Mouse (Mus musculus) megakaryocyte-erythroid progenitor cell, adult 5-6 weeks (primary cell): ENCODE data around the gene Ppp1r8. TPM values are rescaled to one million over a fixed set of nuclear protein-coding genes. Genes with fewer than 3 reads are reported as not detected.
"Not testable (repeated sequence)": the region's sequence is repeated elsewhere in the genome, so short reads cannot be mapped to it uniquely, and the experiment has no call there.

Experiments used
- ATAC-seq: replicated peaks from 2 replicates; pipeline ENCODE4 v1.8.0; 2016; ENCODE audit warnings: mild to moderate bottlenecking, inconsistent platforms; ENCODE audit not compliant: severe bottlenecking, poor library complexity, low FRiP score, low TSS enrichment
- total RNA-seq, 2 experiments: library from RNA; stranded (forward) in 1 of 2; stranded (reverse) in 1 of 2; fragments of 200-1000, 215-1000 nt in 1 of 2; fragments of >200 nt in 1 of 2; fragmentation: Nextera tagmentation in 1 of 2; gene quantifications; 2 replicates each; pipeline ENCODE4 v1.2.3; 2014 to 2017

The Ppp1r8 gene
- total RNA-seq, 2 experiments from 2014 or later, result 67.6 to 88.5 TPM

DNA sequence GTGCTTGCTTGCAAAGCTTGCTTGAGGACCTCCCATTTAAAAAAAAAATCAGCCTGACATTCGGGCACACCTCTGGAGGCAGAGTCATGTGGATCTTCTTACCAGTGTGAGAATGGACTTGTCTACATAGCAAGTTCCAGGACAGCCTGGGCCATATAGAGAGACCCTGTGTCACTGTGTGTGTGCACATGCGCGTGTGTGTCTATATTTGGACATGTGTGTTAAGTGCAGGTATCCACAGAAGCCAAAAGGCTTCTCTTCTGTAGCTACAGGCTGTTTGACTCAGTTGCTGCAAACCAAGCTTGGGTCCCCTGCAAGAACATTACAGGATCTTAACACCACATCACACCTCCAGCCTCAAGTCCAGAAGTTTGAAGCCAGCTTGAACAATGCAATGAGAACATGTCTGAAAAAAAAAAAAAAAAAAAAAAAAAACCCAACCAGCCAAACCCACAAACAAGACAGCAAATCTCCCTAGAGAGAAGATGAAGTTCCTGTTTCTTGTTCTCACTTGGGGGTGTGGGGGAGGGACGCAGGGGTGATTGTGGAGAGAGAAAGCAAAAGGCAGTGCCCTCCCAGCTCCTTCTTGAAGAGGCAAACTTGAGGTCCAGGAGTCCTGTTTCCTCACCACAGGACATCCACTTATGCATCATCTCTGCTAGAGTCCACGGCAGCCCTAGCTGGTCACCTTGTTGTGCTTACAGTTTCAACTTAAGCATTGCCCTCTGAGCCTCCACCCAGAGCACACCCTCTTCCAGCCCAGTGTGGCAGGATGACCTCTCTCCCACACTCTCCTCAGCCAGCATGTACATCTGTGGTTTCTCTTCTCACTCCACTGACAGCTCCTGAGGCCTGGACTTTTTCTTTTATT is 35.0 kb downstream of the Ppp1r8 start:
- ATAC-seq, result no peak

DNA sequence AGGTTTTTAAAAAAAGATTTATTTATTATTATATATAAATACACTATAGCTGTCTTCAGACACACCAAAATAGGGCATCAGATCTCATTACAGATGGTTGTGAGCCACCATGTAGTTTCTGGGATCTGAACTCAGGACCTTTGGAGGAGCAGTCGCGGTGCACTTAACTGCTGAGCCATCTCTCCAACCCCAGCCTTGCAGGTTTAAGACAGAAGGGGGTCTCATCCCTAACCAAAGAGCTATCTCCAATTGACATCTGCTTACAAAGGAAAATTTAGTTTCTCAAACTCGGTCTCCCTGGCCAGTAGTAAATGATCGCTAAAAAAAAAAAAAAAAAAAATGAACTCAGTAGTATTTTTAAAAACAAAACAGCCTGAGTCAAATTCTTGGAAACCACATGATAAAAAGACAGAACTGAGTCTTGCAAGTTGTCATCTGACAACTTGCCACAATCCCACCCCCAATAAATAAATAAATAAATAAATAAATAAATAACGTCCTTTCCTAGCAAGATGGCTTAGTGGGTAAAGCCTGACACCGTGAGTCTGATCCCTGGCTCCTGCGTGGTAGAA is 36.3 kb downstream of the Ppp1r8 start:
- no peak for ATAC-seq

DNA sequence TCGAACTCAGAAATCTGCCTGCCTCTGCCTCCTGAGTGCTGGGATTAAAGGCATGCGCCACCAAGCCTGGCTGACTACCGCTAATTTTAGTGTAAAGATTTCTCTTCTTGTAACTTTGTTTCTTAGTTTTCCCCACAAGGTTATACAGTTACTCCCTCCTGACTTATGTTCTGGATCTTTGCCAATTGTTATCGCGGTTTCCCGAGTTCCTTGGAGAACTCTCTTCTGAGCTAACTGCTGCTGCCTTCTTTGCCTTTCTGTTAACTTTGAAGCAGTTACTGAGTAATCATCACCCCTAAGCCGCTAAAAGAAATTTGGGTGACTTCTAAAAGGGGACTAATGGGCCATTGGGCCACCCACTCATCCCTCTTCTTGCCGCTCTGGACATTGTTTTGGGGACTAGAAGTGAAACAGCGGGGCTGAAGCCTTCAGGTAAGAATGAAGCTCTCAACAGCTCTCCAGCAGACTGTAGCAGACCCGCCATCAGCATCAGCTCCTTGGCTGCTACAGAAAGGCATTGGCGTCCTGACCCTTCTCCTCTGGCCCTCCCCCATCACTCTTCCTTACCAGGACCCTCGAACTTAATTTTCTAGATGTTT is 37.3 kb downstream of the Ppp1r8 start:
- ATAC-seq, result 0 out of 2 replicates have a peak, but pooled peaks have one; percentile 27

DNA sequence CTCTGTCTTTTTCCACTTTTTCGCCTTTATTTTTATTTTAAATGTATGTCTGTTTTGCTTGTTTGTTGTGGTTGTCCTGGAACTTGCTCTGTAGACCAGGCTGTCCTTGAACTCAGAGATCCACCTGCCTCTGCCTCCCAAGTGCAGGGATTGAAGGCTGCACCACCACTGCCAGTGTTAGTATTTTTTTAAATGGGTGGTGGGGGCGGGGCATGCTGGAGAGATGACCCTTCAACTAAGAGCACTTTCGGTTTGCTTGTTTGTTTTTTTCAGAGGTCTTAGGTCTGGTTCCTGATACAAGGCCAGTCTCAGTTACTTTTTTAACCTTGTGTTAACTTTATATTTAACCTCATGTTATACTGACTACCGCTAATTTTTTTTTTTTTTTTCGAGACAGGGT is 37.8 kb downstream of the Ppp1r8 start:
- ATAC-seq, result no peak

DNA sequence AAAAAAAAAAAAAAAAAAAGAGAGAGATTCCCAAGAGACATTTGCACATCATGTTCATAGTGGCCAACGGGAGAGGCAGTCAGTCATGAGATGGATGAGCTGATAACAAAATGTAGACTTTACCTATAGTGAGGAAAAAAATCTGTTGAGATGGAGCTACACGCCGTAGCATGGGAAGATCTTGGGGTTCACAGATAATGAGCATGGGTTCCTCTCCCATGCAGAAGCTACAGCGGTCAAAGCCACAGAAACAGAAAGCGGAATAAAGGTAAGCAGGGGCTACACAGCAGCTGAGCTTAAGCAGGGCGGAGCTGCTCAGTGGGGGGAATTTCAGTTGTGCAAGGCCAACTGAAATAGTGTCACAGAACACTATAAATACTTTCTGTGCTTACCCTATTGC is 38.6 kb downstream of the Ppp1r8 start:
- ATAC-seq, result no peak

DNA sequence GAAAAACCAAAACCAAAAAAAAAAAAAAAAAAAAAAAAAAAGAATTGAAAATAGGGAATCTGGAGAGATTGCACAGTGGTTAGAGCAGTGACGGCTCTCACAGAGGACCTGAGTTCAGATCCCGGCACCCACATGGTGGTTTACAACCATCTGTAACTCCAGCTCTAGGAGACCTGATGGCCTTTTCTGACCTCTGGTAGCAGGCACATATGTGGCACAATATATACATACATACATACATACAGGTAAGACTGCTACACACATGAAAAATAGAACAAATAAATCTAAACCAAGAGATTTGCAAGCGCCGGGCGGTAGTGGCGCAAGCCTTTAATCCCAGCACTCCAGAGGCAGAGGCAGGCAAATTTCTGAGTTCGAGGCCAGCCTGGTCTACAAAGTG is 39.1 kb downstream of the Ppp1r8 start:
- ATAC-seq, result no peak

DNA sequence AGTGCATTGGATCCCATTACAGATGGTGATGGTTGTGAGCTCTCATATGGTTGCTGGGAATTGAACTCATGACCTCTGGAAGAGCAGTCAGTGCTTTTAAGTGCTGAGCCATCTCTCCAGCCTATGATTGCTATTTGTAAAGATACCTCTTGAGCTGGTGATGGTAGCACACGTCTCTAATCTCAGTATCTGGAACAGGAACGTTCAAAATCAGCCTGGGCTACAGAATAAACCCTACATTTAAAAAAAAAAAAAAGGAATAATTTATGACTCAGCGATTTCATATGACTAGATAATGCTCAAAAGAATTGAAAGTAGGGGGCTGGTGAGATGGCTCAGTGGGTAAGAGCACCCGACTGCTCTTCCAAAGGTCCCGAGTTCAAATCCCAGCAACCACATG is 39.8 kb downstream of the Ppp1r8 start:
- no peak for ATAC-seq

DNA sequence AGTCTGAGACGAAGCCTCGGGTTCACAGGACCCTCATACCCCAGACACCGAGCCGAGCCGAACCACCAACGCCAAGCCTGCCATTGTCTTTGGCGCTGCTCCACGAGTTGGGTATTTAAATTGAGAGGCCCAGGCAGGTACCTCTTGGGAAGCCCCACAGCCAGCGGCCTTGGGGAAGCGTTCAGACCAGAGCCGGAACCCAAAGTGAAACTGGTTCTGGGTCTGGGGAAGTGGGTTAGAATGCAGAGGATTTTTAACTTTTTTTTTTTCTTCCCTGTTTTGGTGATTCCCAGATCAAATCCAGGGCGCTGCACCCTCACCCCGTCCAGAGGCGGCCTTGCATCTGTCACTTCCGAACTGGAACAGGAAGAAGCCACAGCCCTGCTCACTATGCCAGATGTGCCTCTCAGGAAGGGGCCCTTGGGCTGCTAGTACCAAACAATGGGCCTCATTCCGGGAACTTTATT is 40.8 kb downstream of the Ppp1r8 start:
- ATAC-seq, result peak; percentile 22; the same call in 1 of the 2 replicates

DNA sequence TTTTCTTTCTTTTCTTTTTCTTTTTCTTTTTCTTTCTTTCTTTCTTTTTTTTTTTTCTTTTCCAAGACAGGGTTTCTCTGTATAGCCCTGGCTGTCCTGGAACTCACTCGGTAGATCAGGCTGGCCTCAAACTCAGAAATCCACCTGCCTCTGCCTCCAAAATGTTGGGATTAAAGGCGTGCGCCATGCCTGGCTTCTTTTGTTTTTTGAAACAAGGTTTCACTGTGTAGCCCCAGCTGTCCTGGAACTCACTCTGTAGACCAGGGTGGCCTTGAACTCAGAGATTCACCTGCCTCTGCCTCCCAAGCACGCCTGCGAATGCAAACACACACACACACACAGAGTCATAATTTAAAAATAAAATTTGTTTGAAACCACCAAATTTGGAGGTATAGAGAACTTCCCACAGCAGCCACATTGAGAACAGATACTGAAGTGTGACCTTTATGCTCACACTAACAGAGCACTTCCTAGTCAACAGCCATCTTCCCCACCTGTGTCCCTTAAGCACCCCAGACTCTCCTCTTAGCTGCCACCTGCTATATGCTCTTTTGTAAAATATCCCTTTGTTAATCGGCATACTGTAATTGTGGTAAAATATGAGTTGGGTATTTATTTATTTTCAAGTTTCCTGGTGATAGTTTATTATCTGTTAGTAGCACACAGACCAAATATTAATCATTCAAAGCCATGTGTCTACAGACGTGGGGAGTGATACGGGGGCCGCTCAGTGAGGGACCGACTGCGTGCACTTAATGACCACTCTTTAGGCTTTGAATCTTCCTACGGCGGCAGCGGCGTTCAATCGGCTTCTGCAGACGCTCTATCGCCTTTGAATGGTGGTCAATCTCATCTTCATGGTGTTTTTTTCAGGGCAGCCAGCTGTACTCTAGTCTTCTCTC is 41.5 kb downstream of the Ppp1r8 start:
- ATAC-seq, result peak; percentile 79

DNA sequence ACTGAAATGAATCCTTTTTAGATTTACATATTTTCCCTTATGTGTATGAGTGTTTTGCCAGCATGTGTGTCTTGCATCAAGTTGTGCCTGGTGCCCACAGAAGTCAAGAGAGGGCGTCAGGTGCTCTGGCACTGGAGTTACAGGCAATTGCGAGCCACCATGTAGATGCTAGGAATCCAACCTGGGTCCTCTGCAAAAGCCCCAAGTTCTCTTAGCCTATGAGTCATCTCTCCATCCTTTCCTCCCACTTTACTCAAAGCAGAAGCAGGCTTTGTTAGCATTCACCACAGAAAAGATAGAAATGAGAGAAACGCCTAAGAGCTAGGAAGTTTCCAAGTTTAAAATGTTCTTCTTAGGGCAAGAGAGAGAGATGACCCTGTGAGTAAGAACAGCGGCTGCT is 43.1 kb downstream of the Ppp1r8 start:
- no peak for ATAC-seq

DNA sequence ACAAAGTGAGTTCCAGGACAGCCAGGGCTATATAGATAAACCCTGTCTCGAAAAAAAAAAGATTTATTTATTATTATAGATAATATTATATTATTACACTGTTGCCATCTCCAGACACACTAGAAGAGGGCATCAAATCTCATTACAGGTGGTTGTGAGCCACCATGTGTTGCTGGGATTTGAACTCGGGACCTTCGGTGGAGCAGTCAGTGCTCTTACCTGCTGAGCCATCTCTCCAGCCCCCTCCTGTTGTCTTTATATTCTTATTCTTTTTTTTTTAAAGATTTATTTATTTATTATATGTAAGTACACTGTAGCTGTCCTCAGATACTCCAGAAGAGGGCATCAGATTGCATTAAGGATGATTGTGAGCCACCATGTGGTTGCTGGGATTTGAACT is 44.3 kb downstream of the Ppp1r8 start:
- not testable (repeated sequence) for ATAC-seq

DNA sequence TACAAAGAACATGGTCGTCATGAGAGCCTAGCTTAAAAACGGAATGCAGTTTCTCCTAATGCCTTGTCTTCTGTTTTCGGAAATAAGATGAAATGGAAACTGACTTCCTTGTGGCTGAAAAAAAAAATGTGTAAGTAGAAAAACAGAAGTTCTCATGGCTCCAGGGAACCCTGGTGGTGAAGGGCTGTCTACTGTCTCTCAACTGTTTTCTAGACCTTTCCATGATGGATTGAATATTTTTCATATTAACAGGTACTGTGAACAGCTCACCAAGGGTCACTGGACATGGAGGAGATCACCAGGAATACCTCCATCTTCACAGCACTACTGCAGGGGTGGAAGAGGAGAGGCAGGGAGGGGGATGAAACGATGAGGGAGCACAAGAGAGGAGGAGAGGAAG is 44.9 kb downstream of the Ppp1r8 start:
- ATAC-seq, result no peak

DNA sequence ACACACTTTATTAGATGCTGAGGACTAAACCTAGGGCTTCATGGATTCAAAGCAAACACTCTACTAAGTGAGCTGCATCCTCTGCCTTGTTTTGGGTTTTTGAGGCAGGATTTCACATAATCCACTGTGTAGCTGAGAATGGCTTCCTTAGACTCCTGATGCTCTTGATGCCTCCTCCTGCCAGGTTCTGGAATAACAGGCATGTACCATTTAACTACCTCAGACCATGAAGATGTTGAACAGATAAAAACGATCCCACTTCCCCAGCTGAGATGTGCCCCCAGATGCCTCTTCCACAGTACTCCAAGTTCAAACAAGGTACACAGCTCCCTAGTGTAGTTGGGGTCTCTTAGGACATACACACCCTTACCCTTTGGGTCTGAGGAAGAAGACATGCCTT is 45.5 kb downstream of the Ppp1r8 start:
- ATAC-seq, result no peak

DNA sequence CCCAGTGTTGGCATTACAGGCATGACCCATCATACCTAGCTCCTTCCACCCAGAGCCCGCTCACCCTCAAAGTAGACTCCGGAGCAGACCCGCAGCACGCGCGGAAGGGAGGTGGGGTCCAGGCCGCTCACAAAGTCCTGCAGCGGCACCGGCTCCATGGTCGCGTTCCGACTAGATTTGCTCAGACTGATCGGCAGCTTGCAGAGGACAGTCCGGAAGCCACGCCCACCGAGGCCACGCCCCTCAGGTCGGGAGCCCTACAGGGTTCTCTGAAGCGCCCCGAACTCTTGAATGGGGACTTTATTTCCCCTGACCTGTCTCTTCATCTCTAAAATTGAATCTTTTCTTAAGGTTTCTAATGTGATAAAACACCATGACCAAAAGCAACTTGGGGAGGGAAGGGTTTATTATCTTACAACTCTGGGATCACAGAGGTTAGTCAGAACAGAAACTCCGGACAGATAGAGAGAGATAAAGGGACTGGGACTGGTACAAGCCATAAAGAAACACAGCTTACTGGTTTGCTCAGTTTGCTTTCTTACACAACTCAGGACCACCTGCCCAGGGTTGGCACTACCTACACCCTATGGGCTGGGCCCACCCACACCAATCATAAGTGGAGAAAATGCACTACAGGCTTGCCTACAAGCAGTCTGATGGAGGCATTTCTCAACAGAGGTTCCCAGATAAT is 46.6 kb downstream of the Ppp1r8 start, which contains the start of gene Themis2:
TSS of gene Themis2 (minus strand) at position 192 of the 691 bp plus-strand sequence.
- ATAC-seq, result peak; percentile 82

DNA sequence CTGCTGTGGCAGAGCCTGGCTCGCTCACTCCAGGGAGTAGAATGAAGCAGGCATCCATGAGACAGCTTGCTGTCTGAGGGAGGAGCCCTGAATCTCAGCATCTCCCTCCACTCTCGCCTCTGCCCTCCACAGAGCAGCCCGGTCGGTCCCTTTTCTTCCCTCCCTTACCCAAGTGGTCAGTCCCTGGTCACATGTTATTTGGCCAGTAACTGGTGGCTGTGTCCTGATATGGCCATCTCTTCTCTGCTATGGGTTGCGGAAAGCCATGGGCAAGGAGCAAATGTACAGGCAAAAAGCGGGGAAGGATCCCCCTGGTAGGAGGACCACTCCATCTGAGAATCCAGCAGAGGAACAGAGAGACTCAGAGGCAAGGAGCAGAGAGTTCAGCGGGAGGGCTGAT is 47.8 kb downstream of the Ppp1r8 start:
- no peak for ATAC-seq

DNA sequence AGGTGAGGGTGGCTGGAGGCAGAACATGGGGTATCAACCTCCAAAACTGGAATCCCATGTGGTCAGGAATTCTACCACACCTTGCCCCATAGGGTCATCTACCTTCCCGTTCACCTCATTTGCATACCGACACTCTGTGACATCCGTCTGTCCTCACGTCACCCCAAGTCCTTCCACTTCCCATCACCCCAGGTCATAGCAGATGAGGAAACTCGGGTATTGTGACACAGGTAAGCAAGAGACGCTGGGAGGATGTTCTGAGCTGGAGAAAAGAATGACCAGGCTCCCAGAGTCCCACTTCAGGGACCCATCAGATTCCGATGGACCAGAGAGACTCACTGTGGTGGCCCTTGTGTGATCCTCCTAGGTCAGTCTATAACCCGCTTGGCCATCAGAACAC is 48.2 kb downstream of the Ppp1r8 start:
- ATAC-seq, result no peak

DNA sequence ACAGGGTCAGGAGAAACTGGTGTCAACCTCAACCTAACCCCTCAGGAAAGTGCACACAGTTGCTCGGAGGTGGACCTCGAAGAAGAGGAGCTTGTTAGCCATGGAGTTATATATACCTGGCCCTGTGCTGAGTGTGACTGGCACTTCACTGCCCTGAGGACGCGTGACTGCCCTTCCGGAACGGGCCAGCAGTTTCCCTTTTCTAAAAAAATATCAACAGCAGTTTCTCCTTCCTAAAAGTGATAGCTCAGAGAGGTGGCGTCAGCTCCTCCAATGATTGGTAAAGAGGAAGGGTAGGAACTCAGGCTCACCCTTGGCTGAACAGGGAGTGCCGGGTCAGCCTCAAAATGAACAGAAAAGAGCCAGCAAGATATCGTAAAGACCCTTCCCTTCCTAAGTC is 48.9 kb downstream of the Ppp1r8 start:
- ATAC-seq, result no peak

DNA sequence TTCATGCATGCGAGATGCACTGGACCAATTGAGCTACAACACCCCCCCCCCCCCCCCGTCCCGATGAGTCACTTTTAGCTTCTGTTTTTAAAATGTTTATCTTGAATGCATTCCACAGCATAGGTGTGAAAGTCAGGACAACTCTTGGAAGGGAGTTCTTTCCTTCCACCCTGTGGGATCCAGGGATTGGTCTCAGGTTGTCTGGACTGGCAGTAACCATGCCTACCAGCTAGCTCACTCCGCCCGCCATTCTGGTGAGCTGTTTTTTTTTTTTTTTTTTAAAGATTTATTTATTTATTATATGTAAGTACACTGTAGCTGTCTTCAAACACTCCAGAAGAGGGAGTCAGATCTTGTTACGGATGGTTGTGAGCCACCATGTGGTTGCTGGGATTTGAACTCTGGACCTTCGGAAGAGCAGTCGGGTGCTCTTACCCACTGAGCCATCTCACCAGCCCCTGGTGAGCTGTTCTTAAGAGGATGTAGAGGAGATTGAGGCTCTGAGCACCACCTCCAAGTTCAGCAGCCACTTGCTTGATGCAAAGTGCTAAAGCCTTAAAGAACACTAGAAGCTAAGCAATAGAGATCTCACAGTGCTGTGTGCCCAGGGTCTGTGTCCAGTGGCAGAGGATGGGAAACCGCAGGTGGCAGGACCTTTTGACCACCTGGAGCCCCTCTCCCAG is 49.5 kb downstream of the Ppp1r8 start:
- not testable (repeated sequence) for ATAC-seq
